Mouse (Mus musculus) lung, postnatal 0 days (tissue): ENCODE results near the gene Enkur. TPM values are rescaled to one million over a fixed set of nuclear protein-coding genes. Genes with fewer than 3 reads are reported as not detected.
A peak's percentile ranks its signal among the peaks of the same experiment; 100 is the strongest.

Experiments
- ATAC-seq: fragments of 200-750 bp; cut with Nextera tagmentation; 2 replicates; pipeline ENCODE4 v1.8.0; 2017; ENCODE audit warnings: moderate library complexity
- DNase-seq: peaks from one replicate; pipeline ENCODE4 v3.0.0-alpha.2; 2016; ENCODE audit warnings: low spot score
- H3K27ac ChIP-seq: fragments of 300-500 bp; sonication (generic); 2 replicates; pipeline ENCODE4 v1.5.1; 2014; ENCODE audit warnings: antibody characterized with exemption, mild to moderate bottlenecking, low read length, mixed read lengths
- H3K27me3 ChIP-seq: fragments of 300-500 bp; sonication (generic); replicated peaks from 2 replicates; pipeline ENCODE4 v1.6.1; 2014; ENCODE audit warnings: low read length, mixed read lengths; ENCODE audit not compliant: insufficient read depth
- H3K36me3 ChIP-seq: fragments of 300-500 bp; sonication (generic); 2 replicates; pipeline ENCODE4 v1.6.1; 2014; ENCODE audit warnings: low read length, mixed read lengths; ENCODE audit not compliant: insufficient read depth
- H3K4me1 ChIP-seq: fragments of 300-500 bp; sonication (generic); 2 replicates; pipeline ENCODE4 v1.6.1; 2014; ENCODE audit warnings: antibody characterized with exemption, low read depth, low read length, mixed read lengths; ENCODE audit not compliant: insufficient read depth
- H3K4me2 ChIP-seq: fragments of 300-500 bp; sonication (generic); replicated peaks from 2 replicates; pipeline ENCODE4 v1.6.1; 2014; ENCODE audit warnings: low read depth, mild to moderate bottlenecking, low read length, moderate library complexity, mixed read lengths
- H3K4me3 ChIP-seq: fragments of 300-500 bp; sonication (generic); 2 replicates; pipeline ENCODE4 v1.5.1; 2014; ENCODE audit warnings: low read depth, low read length
- H3K9ac ChIP-seq: fragments of 300-500 bp; sonication (generic); replicated peaks from 2 replicates; pipeline ENCODE4 v1.6.1; 2014; ENCODE audit warnings: low read depth, mild to moderate bottlenecking
- H3K9me3 ChIP-seq: fragments of 300-500 bp; sonication (generic); 2 replicates; pipeline ENCODE4 v1.6.1; 2016; ENCODE audit warnings: low read length, mixed read lengths
- CTCF ChIP-seq: IDR thresholded peaks from 2 replicates; pipeline ENCODE4 v1.5.1; 2016; ENCODE audit warnings: antibody characterized with exemption, mild to moderate bottlenecking
- EP300 ChIP-seq: IDR thresholded peaks from 2 replicates; pipeline ENCODE4 v1.6.1; 2016; ENCODE audit warnings: antibody characterized with exemption, mild to moderate bottlenecking, control low read depth
- WGBS: fragments of 180-500 bp; shearing (Covaris S2); extraction: QIAGEN DNeasy Blood & Tissue Kit; methylation state at CpG from one replicate; pipeline ENCODE4 v1.1.7; 2014; 5-methylcytosine and 5-hydroxymethylcytosine counted together
- polyA plus RNA-seq: library from polyadenylated mRNA; unstranded; fragments of >200 nt; fragmentation: Nextera tagmentation; extraction: Ambion mirVana; gene quantifications from 2 replicates; pipeline ENCODE4 v1.2.1, GENCODE M21; 2015

The Enkur gene
- polyA plus RNA-seq, 1 experiment from 2014 or later: 10.2 TPM

GRCm38 (mm10) chr2:21167916-21168315 lies 37.2 kb downstream of the Enkur start:
- 61% methylated on average over 1 of the region's 1 CpGs for WGBS
- ATAC-seq (no peak), DNase-seq (no peak)

GRCm38 (mm10) chr2:21164296-21164695 lies 40.9 kb downstream of the Enkur start:
- no peak overlapping the region for H3K4me2 ChIP-seq
- no peak overlapping the region for H3K27ac ChIP-seq
- 63% methylated on average over 8 of the region's 8 CpGs for WGBS
- no peaks in the 10 kb centered on the region for H3K9me3 ChIP-seq
- H3K27me3 ChIP-seq: no peaks in the 10 kb centered on the region
- H3K36me3 ChIP-seq: no peaks in the 10 kb centered on the region
- no peaks in the 10 kb centered on the region for H3K4me1 ChIP-seq
- no peak for TF ChIP-seq EP300
- TF ChIP-seq CTCF: no peak
- DNase-seq (peak; percentile 19), ATAC-seq (peak; percentile 5; the same call in 1 of the 2 replicates)
- no peak overlapping the region for H3K9ac ChIP-seq
- no peak overlapping the region for H3K4me3 ChIP-seq

More at GRCm38 (mm10) chr2:21167916-21168315, 37.2 kb downstream of the Enkur start:
- no peaks in the 10 kb centered on the region for H3K4me1 ChIP-seq
- no peaks in the 10 kb centered on the region for H3K9me3 ChIP-seq
- H3K27me3 ChIP-seq: no peaks in the 10 kb centered on the region
- H3K27ac ChIP-seq: no peak overlapping the region
- H3K9ac ChIP-seq: no peak overlapping the region
- no peaks in the 10 kb centered on the region for H3K36me3 ChIP-seq
- no peak overlapping the region for H3K4me3 ChIP-seq
- TF ChIP-seq CTCF (no peak), EP300 (no peak)
- no peak overlapping the region for H3K4me2 ChIP-seq

GRCm38 (mm10) chr2:21153469-21153868 lies 51.7 kb downstream of the Enkur start:
- no peaks in the 10 kb centered on the region for H3K27me3 ChIP-seq
- H3K9ac ChIP-seq: no peak overlapping the region
- TF ChIP-seq CTCF (no peak), EP300 (no peak)
- H3K27ac ChIP-seq: no peak overlapping the region
- H3K4me2 ChIP-seq: no peak overlapping the region
- no peaks in the 10 kb centered on the region for H3K4me1 ChIP-seq
- no peak for ATAC-seq
- H3K4me3 ChIP-seq: no peak overlapping the region
- no peaks in the 10 kb centered on the region for H3K9me3 ChIP-seq
- no peak for DNase-seq
- 85% methylated on average over 3 of the region's 3 CpGs for WGBS
- H3K36me3 ChIP-seq: no peaks in the 10 kb centered on the region

- DNase-seq (peak; percentile 76), ATAC-seq (peak; percentile 54)
- Histone ChIP-seq H3K9ac (no peak overlapping the region), H3K27me3 (no peaks in the 10 kb centered on the region), H3K9me3 (no peaks in the 10 kb centered on the region), H3K4me2 (no peak overlapping the region), H3K4me1 (no peaks in the 10 kb centered on the region; the same call in 1 of the 2 replicates), H3K4me3 (no peak overlapping the region), H3K27ac (no peak overlapping the region), H3K36me3 (no peaks in the 10 kb centered on the region)
- 58% methylated on average over 4 of the region's 4 CpGs for WGBS
- no peak for TF ChIP-seq CTCF
- TF ChIP-seq EP300: no peak
These were observed 58.0 kb downstream of the Enkur start for GRCm38 (mm10) chr2:21147169-21147568.

- DNase-seq (peak; percentile 71), ATAC-seq (peak; percentile 64)
- TF ChIP-seq CTCF: no peak
- no peak for TF ChIP-seq EP300
- Histone ChIP-seq H3K27ac (no peak overlapping the region), H3K36me3 (no peaks in the 10 kb centered on the region), H3K9ac (no peak overlapping the region), H3K4me3 (no peak overlapping the region), H3K4me1 (no peaks in the 10 kb centered on the region; the same call in 1 of the 2 replicates), H3K9me3 (no peaks in the 10 kb centered on the region), H3K27me3 (no peaks in the 10 kb centered on the region), H3K4me2 (no peak overlapping the region)
- WGBS: 52% methylated on average over 6 of the region's 6 CpGs
These were observed 58.7 kb downstream of the Enkur start for GRCm38 (mm10) chr2:21146486-21146885.

GRCm38 (mm10) chr2:21142616-21143015 lies 62.5 kb downstream of the Enkur start:
- WGBS: 17% methylated on average over 2 of the region's 2 CpGs
- H3K4me1 ChIP-seq: no peaks in the 10 kb centered on the region; the same call in 1 of the 2 replicates
- TF ChIP-seq EP300: no peak
- no peak for TF ChIP-seq CTCF
- no peaks in the 10 kb centered on the region for H3K36me3 ChIP-seq
- H3K9ac ChIP-seq: no peak overlapping the region
- H3K9me3 ChIP-seq: no peaks in the 10 kb centered on the region
- H3K4me2 ChIP-seq: peak overlapping the region; percentile 100; the same call in 1 of the 2 replicates
- no peak overlapping the region for H3K27ac ChIP-seq
- H3K4me3 ChIP-seq: no peak overlapping the region
- H3K27me3 ChIP-seq: no peaks in the 10 kb centered on the region
- ATAC-seq (no peak), DNase-seq (no peak)

GRCm38 (mm10) chr2:21142204-21142580 lies 63.0 kb downstream of the Enkur start:
- DNase-seq: peak; percentile 62
- peak overlapping the region; percentile 51 for H3K4me3 ChIP-seq
- WGBS: 0% methylated on average over 15 of the region's 15 CpGs
- H3K36me3 ChIP-seq: no peaks in the 10 kb centered on the region
- peak; percentile 66 for ATAC-seq
- peak overlapping the region; percentile 100 for H3K4me2 ChIP-seq
- no peaks in the 10 kb centered on the region for H3K27me3 ChIP-seq
- H3K9ac ChIP-seq: no peak overlapping the region
- TF ChIP-seq EP300 (no peak), CTCF (no peak)
- H3K27ac ChIP-seq: no peak overlapping the region
- H3K9me3 ChIP-seq: no peaks in the 10 kb centered on the region
- no peaks in the 10 kb centered on the region; the same call in 1 of the 2 replicates for H3K4me1 ChIP-seq
